Mouse (Mus musculus): ENCODE measurements at regions not wholly inside any gene's neighbourhood (a gene's known extent, or its start where the extent isn't known, plus 50 kb on each side); places are given as distances from the start of the nearest gene placed in this dataset.
A peak's percentile ranks its signal among the peaks of the same experiment; 100 is the strongest.

GRCm38 (mm10) chr5:64537113-64537780 is 265.9 kb upstream of the Klf3 start:
- DNase-seq: no peak

GRCm38 (mm10) chr5:64541765-64542164 is 261.4 kb upstream of the Klf3 start:
- DNase-seq: no peak

- DNase-seq: no peak
Measured at GRCm38 (mm10) chr5:64555931-64556330, 247.3 kb upstream of the Klf3 start.

- DNase-seq: no peak
Measured at GRCm38 (mm10) chr5:64566451-64567390, 236.5 kb upstream of the Klf3 start.

GRCm38 (mm10) chr5:64567813-64568212 is 235.4 kb upstream of the Klf3 start:
- DNase-seq: no peak

GRCm38 (mm10) chr5:64568294-64568693 is 234.9 kb upstream of the Klf3 start:
- DNase-seq: no peak

GRCm38 (mm10) chr5:64574386-64574785 is 228.8 kb upstream of the Klf3 start:
- DNase-seq: peak; percentile 14 to 19

GRCm38 (mm10) chr5:64575896-64576295 is 227.3 kb upstream of the Klf3 start:
- DNase-seq: peak; percentile 45 to 58

- no peak for DNase-seq
Measured at GRCm38 (mm10) chr5:64576426-64577262, 226.5 kb upstream of the Klf3 start.

GRCm38 (mm10) chr5:64577424-64577823 is 225.8 kb upstream of the Klf3 start:
- DNase-seq: no peak

GRCm38 (mm10) chr5:64578536-64578935 is 224.7 kb upstream of the Klf3 start:
- DNase-seq: no peak

GRCm38 (mm10) chr5:64579086-64579485 is 224.1 kb upstream of the Klf3 start:
- peak; percentile 33 to 65 for DNase-seq

- peak; percentile 81 to 90 for DNase-seq
Measured at GRCm38 (mm10) chr5:64579494-64580339, 223.5 kb upstream of the Klf3 start.

GRCm38 (mm10) chr5:64580340-64580723 is 222.9 kb upstream of the Klf3 start:
- DNase-seq: peak in 1 of 2 experiments; percentile 13

GRCm38 (mm10) chr5:64580786-64581445 is 222.3 kb upstream of the Klf3 start:
- DNase-seq: peak; percentile 23 to 59

GRCm38 (mm10) chr5:64581461-64581860 is 221.7 kb upstream of the Klf3 start:
- peak; percentile 77 to 86 for DNase-seq

GRCm38 (mm10) chr5:64582031-64582430 is 221.2 kb upstream of the Klf3 start:
- DNase-seq: no peak

- no peak for DNase-seq
Measured at GRCm38 (mm10) chr5:64584308-64584707, 218.9 kb upstream of the Klf3 start.

GRCm38 (mm10) chr5:64585076-64585786 is 218.0 kb upstream of the Klf3 start:
- no peak for DNase-seq

GRCm38 (mm10) chr5:64586316-64586715 is 216.9 kb upstream of the Klf3 start:
- no peak for DNase-seq

- no peak for DNase-seq
Measured at GRCm38 (mm10) chr5:64586933-64587332, 216.3 kb upstream of the Klf3 start.
